8 mouse cellular contexts compared by ENCODE assay signal in genomic region chr5:137569665-137570064, GRCm38 (mm10). TPM values are rescaled to one million over a fixed set of nuclear protein-coding genes. Genes with fewer than 3 reads are reported as not detected.
DNase-seq lines count a peak whose midpoint lies in the region; ATAC-seq and TF ChIP-seq lines count a peak whose summit lies in the region.

Gene Tfr2 (plus strand): TSS chr5:137569840.

- H3K27me3 ChIP-seq in G1E (ENCODE audit: insufficient read depth, low read length): 0 out of 2 replicates have a peak, but pooled peaks cover 5% of the 10 kb centered on the region

- H3K4me3 ChIP-seq in G1E (ENCODE audit: low read depth, low read length): peak within 1 kb of the TSS; percentile 82
- H3K4me3 ChIP-seq in lung, adult 2 months (replicated peaks; ENCODE audit: extremely low read depth, low read depth, low read length): no peak within 1 kb of the TSS

- TF ChIP-seq POLR2A in lung, adult 2 months (IDR thresholded peaks at IDR 0.05; ENCODE audit: borderline replicate concordance, extremely low read depth, low read depth, low read length): no peak

- WGBS in lung, adult 2 months: 20% methylated on average over 9 of the region's 9 CpGs

- peaks cover 5% of the 10 kb centered on the region for H3K9me3 ChIP-seq in G1E (replicated peaks)

- peak; percentile 40 for DNase-seq in gastrocnemius, adult 18-20 months (ENCODE audit: low spot score)
- no peak for DNase-seq in gastrocnemius, postnatal 25 days
- peak; percentile 84 for DNase-seq in G1E (ENCODE audit: low spot score)
- DNase-seq in kidney, adult 8-10 months: peak; percentile 52 to 72
- DNase-seq in lung, adult 2 months: peak; percentile 54
- DNase-seq in spleen, postnatal 4 days (ENCODE audit: low spot score in 2 of 2): peak; percentile 87 to 90
- DNase-seq in right cerebral cortex, postnatal 14 days: no peak

- no peak for TF ChIP-seq CTCF in G1E (IDR thresholded peaks at IDR 0.05; ENCODE audit: low read depth, low read length)
- no peak for TF ChIP-seq CTCF in lung, adult 2 months (IDR thresholded peaks at IDR 0.05; ENCODE audit: insufficient read depth, low read length)

- H3K36me3 ChIP-seq in G1E (replicated peaks): peaks cover 28% of the 10 kb centered on the region

- peaks cover 63% of the 10 kb centered on the region for H3K4me1 ChIP-seq in G1E (ENCODE audit: insufficient read depth, low read depth, low read length)
- peaks cover 2% of the 10 kb centered on the region; the same call in 1 of the 2 replicates for H3K4me1 ChIP-seq in lung, adult 2 months (ENCODE audit: control insufficient read depth, insufficient read depth, low read length)

- ATAC-seq in G1E (ENCODE audit: extremely low read depth, insufficient number of reproducible peaks, low FRiP score, poor library complexity, severe bottlenecking): peak; percentile 51
- ATAC-seq in erythroblast, adult 5-6 weeks (replicated peaks; ENCODE audit: low FRiP score, poor library complexity, severe bottlenecking): peak; percentile 87

RNA-seq across cellular contexts. Expression of gene Tfr2, which starts in this region (rescaled TPM):
- under 1 TPM in 1 of 2 experiments, not detected in 1; 0.36 TPM for total RNA-seq in gastrocnemius, adult 18-20 months (2021)
- total RNA-seq in gastrocnemius, postnatal 25 days (2021): not detected
- total RNA-seq in G1E (2014; fragmentation: Nextera tagmentation) (193 and 194 TPM in 2 replicates), G1E (2017) (52.6 and 67.3 TPM in 2 replicates)
- polyA plus RNA-seq in G1E (2012): 87.3 and 117 TPM in 2 replicates
- total RNA-seq in erythroblast, adult 5-6 weeks (2015; ENCODE audit: low replicate concordance): 11.9 and 16.5 TPM in 2 replicates
- 11.8 and 13.7 TPM in 2 replicates for total RNA-seq in erythroblast, adult 5-6 weeks (2017; ENCODE audit: low replicate concordance)
- polyA plus RNA-seq in lung, adult 2 months (2012; rRNA removed): 0.54 and 0.69 TPM in 2 replicates

Comparison
In these comparisons a context has a peak if more than half of its experiments do, and no peak if none do; other contexts are left out.
1. RNA of gene Tfr2 (total RNA-seq): 52.6 to 194 TPM in G1E and 11.8 to 16.5 TPM in erythroblast, adult 5-6 weeks; 0.36 TPM in gastrocnemius, adult 18-20 months and not detected in gastrocnemius, postnatal 25 days; every median in the first group is over 4 times any median in the second.
2. RNA of gene Tfr2 (polyA plus RNA-seq): 87.3 to 117 TPM in G1E; 0.54 to 0.69 TPM in lung, adult 2 months; every median in the first group is over 10 times any median in the second.
3. Peak in DNase-seq in gastrocnemius, adult 18-20 months; RNA of the gene not detected or under 1 TPM.
4. Peak in DNase-seq in lung, adult 2 months; RNA of the gene not detected or under 1 TPM.
5. DNase-seq: peak in G1E (single experiment), kidney, adult 8-10 months (2 of 2) and spleen, postnatal 4 days (2 of 2); none in gastrocnemius, postnatal 25 days (single experiment) and right cerebral cortex, postnatal 14 days (single experiment).